Mouse (Mus musculus): ENCODE results near the gene Dab2ip.
A peak's percentile ranks its signal among the peaks of the same experiment; 100 is the strongest.

Dab2ip gene

DNA sequence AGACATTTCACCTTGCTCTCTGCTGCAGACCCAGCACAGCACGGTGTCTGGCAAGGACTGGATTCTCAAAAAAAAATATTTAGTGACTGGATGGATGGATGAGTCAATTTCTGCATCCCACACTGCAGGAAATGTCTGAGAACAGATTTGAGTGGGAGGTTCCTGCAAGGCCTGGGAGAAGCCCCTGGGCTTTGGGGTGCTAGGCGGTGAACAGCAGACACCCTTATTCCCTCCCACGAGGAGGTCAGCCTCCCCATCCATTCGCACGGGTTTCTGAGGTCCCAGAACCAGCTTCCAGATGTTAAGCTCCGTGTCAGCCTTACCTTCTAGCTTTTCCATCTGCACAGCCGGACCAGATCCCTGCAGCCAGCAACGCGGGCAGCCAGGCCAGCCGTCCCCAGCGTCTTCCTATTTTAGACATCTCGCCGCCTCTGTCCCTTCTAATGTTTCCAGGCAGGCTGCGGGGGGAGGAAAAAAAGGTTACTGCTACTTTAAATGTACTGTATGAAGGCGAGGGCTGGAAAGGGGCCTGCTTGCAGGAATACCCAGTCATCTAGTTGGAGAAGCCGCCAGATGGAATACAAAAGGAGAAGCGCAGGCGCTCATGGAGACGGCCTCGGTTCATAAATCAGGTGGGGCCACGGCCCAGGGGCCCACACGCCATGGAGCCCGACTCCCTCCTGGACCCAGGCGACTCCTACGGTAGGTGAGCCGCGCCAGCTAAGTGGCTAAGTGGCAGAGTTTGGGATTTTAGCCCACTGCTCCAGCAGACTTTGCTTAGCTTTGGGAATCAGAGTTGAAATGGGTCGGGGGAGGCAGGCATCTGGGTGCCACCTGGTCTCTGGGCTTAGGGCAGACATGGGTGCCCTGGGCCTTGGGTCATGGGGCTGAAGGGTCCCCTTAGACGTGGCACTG is at the start of gene Dab2ip:
Dab2ip (plus strand) TSS at position 356 of the 915 bp plus-strand sequence.
- no peak for DNase-seq

DNA sequence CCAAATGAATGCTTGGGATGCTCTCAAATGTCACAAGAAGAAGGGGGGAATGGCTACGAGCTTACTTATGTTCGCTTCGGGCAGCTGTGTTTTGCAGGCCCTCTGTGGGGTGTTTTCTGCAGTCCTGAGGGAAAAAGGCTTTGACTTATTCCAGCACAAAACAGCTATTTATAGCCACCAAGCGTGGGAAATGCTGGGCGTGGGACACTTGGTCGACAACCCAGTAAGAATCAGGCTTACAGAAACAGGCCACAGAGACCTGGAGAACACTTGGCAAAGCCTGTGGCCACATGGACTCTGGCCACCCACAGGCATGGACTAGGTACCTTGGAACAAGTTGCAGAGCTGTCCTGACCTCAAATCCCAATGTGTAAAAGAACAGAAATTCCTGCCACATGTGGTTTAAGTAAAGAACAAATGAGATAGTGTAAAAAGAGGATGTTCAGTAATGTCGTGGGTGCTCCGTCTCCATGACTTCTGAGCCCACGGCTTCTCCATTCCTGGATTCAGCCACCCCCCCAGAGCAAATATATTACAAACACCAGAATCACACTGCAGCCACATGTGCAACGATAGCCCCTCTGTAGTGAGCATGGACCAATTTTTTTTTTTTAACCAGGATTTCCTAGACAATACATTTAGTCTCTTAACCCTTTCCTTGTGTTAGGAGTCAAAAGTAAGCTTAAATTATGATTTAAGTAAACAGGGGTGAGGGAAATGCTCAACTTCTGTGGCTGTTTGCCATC is 49.3 kb upstream of the Dab2ip start:
- peak; percentile 63 for DNase-seq

DNA sequence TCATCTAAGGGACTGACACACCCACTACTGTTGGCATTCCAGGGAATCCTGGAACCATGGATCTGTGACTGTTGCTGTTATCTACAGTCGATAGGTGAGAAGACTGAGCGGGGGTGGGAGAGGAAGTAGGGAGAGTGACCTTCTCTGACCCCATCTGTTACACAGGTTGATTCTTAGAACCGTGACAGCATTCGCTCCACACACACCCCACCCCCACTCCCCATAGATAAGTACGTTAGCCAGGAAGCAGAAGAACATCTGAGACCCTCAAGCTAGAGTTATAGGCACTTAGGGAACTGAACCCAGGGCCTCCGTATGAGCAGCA is 48.8 kb upstream of the Dab2ip start:
- DNase-seq = no peak

DNA sequence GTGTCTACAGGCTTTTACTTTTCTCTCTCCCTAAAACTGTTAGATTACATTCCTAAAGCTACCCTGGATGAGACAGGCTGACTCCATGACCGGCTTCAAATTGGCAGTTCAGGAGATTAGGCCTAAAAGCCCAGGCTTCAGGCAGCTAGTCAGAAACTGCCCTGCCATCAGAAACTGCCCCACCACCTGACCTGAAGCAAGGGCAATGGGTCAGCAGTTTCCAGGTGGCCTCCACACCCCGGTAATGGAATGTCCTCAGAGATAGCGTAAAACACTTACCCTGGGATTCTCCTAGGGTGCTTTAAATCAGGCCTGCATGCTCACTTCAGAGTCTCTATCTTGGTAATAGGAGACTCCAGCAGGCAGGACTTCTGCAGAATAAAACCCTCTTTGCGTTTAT is 48.2 kb upstream of the Dab2ip start:
- no peak for DNase-seq

DNA sequence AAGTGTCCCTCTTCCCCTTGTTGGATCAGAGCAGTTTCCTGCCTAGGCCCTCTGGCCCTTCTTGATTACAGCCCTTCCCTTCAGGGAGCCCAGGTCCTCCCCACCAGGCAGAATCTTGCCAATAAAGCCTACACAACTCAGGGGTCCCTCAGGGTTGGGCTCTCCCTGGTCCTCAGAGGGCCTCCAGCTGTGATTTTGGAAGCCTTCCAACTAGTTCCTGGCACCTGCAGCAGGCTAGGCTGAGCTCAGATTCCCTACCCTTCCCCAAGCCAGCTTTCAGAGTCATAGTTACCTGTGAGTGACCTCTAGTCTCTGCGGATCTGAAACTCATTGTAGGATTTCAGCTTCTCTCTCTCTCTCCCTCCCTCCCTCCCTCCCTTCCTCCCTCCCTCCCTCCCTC is 47.1 kb upstream of the Dab2ip start:
- no peak for DNase-seq

DNA sequence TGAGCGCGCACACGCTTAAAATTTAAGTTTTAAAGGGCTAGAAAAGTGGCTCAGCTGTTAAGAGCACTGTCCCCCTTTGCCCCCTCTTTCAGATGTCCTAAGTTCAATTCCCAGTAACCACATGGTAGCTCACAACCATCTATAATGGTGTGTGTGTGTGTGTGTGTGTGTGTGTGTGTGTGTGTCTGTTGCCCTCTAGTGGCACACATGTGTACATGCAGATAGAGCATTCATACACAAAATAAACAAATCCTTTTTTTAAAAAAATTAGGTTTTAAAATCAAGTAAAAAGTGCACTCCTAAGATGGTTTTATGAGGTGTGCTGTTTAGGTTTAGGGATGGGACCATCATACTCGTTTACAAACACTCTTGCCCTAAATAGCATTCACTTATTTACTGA is 45.8 kb upstream of the Dab2ip start:
- DNase-seq = no peak

DNA sequence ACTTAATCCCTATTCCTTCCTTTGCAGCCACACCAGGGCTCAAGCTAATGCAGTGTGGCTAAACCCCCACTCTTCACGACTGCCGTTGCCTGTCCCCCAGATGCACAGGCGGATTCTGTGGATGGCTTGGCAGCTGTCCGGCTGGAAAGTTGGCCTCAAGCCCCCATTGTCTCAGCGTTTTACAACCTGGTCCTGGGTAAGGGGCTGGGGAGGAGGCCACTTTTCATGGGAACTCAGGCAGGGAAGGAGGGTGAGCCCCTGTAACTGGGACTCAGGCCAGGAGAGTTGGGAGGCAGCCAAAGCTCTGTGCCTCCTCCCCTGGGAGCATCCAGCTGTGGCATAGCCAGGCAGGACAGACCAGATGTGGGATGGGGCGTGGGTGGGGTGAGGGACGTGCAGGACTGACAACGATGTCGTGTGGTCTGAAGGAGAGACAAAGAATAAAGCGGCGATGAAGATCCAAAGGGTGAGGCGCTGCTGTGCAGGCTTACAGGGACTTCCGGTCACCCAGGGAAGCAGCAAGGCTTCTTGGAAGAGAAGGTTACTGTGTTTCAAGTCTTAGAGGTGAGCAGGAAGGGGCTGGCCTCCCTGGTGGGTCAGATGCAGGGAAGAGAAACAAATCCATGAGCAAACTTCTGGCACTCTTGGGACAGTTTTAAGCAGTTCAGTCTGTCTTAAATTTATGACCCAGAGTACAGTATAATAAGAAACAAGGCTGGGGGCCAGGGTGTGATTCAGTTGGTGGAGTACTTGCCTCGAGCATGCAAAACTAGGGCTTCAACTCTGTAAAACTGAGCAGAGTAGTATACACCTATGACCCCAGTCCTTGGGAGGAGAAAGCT is 43.8 kb upstream of the Dab2ip start:
- DNase-seq = peak; percentile 62

DNA sequence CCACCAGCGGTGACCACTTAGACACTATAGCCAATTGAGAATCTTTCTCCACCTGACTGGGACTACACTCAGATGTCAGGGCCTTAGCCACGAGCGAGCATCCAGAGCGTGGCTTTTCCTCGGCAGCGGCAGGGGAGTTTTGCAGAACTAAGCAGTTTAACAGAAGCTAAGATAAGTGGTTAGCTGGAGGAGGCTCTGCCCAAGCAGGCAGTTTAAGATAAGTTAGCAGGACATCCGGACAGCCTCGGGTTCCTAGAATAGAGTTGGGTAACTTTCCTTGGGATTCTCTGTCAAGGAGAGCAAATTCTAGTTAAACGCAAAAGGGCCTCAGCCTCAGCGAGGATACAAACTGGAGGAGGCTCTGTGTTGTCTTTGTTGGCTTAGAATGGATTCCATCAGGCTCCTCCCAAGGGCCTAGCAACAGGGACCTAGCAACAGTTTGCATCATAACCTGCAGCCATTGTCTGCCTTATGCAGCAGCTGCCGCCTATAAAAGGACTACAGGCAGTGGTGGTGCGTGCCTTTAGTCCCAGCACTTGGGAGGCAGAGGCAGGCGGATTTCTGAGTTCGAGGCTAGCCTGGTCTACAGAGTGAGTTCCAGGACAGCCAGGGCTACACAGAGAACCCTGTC is 31.3 kb upstream of the Dab2ip start:
- no peak for DNase-seq

DNA sequence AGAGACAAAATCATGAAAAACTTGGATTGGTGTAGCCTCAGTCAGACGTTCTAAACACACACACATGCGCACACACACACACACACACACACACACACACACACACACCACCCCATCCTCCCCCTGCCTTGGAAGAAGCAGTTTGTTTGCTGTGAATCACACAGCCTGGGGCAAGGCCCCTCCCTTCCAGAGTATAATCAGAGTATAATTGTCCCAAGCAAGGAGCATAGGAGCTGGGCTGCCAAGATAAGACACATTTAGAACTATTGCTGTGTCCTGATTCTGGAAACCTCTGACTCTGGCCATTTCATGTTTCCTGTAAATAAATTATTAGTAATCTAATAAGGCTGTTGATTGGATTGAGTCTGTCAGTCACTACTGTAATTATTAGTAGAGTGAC is 29.0 kb upstream of the Dab2ip start:
- no peak for DNase-seq

DNA sequence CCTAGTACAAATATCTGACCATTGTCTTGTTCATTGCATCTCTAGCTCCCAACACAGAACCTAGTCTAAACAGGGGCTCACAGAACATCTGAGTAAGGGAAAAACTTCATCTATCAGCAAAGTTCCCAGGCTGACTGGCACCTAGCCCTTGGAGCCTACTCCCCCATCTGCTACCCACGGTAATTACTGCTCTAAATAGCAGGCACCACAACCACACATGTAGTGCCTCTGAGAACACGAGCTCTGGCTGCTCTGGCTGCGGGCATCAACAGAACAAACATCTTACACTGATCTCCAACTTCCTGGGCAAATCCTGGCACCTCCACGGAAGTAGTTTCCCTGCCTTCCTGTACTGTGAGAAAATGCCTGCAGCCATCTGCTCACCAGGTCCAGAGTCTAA is 28.2 kb upstream of the Dab2ip start:
- DNase-seq = no peak

DNA sequence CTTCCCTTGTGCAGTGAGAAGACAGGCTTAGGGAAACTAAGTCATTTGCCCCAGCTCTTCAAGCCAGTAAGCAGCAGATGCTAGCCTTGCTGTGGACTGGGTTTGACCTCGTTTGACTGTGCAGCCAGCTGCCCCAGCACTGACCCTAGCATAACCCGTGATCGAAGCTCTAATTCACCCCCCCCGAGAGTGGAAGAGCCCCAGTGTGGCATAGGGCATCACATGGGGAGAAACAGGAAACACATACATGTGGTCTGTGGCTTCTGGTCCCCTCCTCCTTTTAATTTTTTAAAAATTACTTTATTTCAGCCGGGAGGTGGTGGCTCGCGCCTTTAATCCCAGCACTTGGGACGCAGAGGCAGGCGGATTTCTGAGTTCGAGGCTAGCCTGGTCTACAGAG is 27.3 kb upstream of the Dab2ip start:
- no peak for DNase-seq

DNA sequence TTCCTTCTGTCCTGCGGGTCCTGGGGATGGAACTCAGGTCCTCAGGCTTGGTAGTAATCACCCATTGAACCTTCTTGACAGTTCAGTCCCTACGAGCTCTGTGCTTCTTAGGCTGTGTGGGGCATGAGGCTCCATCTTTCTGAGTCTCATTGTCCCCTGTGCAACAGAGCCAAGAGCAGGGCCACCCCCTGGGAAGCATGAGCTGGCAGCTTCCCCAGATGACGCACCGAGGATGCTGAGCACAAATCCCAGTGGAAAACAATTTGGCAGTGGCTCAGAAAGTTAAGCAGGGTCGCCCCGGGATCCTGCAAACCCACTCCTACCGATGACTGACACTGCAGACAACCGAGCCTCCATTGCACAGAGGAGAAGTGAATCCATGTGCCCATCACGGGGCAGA is 24.4 kb upstream of the Dab2ip start:
- no peak for DNase-seq

DNA sequence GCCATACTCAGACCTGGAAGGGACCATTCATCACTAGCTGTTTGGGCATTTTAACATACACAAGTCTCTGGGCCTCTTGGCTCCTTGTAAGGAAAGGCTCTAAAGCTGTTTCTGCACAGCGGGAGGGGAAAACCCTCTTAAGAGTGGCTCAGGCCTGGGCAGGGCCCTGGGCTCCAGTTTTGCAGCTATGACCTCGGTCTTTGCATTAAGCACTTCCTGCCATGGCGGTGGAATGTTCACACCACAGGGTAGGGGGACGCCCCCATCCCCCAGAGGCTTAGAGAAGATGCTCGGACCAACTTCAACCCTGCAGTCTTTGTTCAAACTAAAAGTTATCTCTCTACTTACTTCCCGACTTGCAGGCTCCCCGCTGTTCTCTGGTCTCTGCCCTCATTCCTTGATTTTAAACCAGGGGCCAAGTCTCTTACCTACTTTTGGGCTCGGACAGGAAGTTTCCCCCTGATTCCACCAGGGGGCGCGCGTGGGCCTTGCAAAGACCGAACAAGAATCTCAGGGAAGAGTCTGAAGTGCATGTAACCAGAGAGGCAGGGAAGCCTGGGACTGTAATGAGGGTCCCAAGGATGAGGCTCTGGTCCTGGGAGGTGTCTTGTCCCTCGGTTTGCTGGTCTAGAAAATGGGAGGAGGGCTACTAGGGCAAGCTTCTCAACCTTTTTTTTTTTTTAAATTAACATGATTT is 18.6 kb upstream of the Dab2ip start:
- peak; percentile 90 for DNase-seq

DNA sequence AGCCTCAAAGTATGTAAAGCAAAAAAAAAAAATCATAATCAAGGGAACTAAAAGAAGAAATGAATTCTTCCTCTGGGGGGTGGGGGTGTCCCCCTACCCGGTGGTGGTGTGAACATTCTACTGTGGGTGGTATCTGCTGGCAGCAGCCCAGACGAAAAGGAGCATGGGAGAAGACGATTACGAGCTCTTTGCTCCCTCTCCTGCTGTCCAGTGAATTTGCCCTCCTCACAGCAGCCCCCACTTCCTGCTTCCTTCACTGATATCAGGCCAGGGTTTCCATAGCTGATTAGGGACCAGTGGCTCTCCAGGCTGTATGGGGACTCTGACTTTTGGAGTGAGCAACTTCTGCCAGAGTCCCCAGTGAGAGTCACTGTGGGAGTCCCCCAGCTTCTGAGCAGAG is 17.3 kb upstream of the Dab2ip start:
- no peak for DNase-seq

DNA sequence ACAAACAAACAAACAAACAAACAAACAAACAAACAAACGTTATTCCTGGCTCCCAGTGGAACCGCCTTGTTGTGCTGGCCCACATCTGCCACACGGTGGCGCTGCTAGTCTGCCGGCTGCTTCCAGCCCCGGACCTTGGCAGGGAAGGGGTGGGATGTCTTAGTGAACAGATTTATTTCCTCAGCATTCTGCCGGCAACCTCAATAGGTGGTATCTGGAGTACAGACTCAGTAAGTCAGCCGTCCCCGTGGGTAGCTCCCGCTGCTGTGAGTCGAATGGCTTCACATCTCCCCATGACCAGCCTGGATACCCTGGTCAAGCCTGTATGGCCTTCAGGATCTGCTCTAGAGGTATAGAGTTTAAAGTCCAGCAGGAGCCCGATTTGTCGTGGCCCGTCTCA is 13.3 kb upstream of the Dab2ip start:
- DNase-seq = peak; percentile 66

DNA sequence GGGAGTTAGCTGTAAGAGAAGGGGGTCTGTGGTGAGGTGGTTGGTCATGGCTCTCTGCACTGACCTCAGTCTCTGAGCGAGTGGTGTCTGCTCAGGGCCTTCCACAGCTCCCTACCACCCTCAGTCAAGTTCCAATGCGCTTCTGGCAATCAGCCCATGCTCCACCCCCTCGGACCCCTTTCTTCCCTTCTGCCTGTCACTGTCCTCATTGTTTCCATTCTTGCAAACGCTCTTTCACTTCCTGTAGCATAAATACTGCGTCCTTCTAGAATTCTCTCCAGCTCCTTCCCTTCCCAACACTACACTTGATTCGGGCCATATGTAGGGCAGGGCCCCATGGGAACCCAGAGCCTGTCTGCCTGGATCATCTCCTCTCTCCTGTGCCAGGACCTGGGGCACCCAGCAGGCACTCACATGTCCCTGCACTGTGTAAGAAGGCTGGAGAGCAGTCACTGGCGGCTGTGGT is 12.9 kb upstream of the Dab2ip start:
- no peak for DNase-seq

DNA sequence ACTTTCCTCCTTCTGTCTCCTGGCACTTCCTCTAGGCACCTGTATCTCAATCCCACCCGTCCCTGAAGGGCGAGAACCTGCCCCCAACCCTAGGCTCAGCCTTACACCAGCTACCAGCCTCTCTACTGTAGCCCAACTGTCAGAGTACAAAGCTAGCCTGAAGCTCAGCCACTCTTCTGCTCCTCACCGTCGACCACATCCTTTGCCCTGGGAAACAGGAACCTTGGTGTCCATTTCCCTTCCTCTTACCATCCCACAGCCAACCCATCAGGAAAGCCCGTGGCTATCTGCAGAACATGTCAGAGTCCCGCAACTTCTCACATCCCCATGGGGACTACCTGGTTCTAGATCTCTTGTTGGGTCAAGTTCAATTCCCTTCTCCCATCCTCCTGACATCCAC is 11.6 kb upstream of the Dab2ip start:
- DNase-seq = no peak

DNA sequence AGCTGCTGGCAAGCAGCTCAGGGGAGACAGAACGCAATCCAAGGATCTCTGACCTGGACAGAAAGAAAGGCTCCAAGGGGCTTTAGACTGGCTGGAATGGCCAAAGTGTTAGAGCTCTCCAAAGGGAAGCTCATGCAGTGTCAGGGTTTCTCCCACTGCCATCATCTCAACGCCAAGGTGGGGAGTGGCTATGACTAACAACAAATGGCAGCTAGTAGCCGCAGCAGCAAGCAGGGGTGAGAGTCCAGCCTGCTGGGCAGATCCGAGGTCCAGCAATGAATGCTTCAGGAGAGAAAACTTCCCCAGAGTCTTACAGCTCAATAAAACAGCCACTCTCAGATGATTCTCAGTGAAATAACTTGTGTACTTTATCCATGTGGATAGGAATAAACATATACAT is 8.9 kb upstream of the Dab2ip start:
- no peak for DNase-seq

DNA sequence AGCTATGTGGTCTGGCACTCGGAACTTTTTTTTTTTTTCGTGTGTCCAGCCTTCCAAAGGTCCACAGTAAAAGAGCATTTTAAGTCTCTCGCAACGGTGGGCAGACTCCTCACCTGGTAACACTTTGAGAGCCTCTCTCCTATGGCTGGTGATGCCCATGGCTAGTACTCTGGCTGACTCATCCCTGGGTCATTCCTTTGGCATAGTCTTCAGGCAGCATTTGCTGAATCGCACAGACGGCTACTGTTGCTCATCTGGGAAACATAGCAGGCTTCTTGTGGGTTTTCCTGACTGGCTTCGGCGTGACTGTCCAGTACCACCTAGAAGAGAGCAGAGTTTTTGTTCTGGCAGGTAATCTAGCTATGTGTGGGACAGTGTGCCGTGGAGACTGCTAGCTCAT is 8.0 kb upstream of the Dab2ip start:
- DNase-seq = no peak

DNA sequence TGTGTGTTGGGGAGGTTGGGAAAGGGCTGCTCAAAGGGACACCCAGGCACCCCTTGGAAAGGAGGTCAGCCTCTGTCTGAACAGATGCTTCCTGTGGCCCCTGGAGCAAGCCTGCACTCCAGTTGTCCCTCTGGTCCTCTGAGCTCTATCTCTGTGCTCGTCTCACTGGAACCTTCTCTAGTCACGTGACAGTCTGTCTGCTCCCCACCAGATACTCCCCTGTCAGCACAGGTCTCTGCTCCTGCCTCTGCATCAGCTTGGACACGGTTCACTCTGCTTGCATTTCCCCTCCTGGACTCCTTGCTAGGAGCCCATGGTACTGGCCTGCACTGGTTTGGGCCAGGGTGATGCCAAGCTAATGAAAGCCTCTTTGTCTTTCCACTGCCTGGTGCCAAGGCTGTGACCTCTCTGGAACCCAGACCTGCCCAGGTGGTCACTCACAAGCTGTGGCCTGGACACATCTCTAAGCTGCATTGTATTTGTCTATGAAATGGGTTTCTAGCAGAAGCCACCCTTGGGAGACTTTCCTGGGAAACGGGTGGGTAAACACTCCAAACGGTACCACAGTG is 1.1 kb upstream of the Dab2ip start:
- DNase-seq = no peak

DNA sequence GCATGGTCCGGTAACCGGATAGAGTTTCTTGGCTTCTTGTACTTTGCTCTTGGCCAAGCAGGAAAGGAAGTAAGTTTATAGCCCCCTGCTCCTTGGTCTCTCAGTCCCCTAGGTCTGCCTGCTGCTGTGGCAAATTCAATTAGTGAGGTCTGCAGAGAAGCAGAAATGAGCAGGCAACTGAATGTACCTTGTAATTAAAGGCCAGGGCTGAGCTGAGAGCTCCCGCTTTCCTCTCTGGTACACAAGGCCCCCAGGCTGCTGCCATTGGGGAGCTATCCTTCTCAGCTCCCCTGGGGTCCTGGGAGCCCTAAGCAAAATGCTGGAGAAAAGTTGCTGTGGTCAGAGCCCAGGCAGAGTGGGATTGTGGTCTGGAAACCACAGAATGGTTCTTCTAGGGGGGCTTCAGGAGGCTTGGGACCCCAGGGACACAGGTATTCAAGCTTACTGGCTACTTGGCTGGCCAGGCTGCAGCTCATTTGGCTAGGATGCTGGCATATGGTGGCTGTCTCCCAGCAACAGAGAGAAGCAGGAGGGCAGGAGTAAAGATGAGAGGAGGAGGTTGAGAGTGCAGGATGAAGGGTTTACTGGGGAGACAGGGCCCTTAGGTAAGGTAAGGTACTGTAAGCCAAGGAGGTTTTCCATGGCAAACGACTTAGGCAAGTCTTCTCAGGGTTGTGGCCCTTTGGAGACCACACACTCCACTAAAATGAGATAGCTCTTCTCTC is 922 bp downstream of the Dab2ip start:
- no peak for DNase-seq

All from lung, postnatal 36 days (tissue).